Mouse (Mus musculus) heart, postnatal 4 days (tissue): ENCODE measurements around the gene Tmem135. TPM values are rescaled to one million over a fixed set of nuclear protein-coding genes. Genes with fewer than 3 reads are reported as not detected.
"Not testable (repeated sequence)": the region's sequence is repeated elsewhere in the genome, so short reads cannot be mapped to it uniquely, and the experiment has no call there.

Source experiments
- DNase-seq: peaks from one replicate; pipeline ENCODE4 v3.0.0; 2021
- total RNA-seq, 2 experiments: library from RNA; stranded (reverse); gene quantifications; 2 replicates each; pipeline ENCODE4 v1.2.3; 2021

Gene Tmem135
- total RNA-seq, 2 experiments from 2014 or later, result 35.9 to 43.6 TPM

DNA sequence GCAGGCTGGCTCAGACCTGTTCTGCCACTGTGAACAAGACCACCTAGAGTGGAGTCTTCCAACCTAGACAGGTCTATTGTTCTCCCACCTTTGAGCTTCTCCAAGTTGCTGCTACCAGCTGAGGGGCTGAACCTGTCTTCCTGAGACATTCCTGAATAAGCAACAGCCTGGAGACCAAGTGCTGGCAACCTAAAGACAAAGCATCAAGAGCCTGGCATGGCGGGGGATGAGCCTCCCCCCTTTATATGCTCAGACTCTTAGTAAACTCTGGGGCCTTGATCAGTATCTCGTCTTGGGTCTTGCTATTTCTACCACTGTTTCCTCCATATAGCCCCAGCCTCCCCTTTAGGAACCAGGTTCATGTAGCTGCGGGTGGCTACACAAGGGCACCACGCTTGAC lies 81.3 kb downstream of the Tmem135 start:
- DNase-seq, result not testable (repeated sequence)

DNA sequence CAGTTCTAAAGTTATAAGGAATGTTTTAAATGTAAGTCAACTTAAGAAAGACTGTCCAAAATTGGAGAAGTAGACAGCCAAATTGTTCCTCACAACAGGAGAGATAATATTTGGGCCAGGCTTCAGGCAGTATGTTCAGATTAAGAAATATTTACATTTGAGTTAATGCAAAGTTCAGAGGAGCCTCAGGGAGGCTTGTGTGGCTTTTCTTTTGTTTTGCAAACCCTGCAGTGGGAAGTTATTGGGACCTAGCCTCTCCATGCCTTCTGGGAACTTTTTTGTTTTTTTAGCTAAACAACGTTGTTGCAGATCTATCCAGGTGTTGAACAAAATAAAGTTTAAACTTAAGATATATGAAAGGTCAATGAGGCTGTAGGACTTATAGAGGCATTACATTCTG lies 84.7 kb downstream of the Tmem135 start:
- DNase-seq, result no peak

DNA sequence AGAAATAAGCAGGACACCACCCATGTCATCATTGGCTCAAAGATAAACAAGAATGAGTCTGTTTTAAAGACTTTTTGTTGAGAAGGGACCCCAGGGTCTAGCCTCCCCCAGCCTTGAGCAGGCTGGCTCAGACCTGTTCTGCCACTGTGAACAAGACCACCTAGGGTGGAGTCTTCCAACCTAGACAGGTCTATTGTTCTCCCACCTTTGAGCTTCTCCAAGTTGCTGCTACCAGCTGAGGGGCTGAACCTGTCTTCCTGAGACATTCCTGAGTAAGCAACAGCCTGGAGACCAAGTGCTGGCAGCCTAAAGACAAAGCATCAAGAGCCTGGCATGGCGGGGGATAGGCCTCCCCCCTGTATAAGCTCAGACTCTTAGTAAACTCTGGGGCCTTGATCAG lies 86.9 kb downstream of the Tmem135 start:
- not testable (repeated sequence) for DNase-seq

DNA sequence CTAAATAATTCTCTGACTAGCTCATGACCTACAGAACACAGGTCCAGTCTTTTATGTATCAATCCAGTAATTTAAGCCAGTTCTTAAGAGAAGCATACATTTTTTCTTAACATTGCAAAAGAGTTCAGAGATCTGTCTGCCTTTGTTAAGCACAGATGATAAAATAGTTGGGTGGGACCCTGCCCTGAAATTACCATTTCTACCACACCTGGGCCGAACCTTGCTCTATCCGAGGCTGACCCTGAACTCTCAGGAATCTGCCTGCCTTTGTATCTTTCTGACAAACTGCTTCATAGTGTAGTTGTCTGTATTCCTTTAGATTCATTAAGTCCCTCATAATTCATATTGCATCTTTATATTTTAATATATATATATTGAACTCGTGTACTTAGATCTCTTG lies 87.9 kb downstream of the Tmem135 start:
- DNase-seq, result no peak

DNA sequence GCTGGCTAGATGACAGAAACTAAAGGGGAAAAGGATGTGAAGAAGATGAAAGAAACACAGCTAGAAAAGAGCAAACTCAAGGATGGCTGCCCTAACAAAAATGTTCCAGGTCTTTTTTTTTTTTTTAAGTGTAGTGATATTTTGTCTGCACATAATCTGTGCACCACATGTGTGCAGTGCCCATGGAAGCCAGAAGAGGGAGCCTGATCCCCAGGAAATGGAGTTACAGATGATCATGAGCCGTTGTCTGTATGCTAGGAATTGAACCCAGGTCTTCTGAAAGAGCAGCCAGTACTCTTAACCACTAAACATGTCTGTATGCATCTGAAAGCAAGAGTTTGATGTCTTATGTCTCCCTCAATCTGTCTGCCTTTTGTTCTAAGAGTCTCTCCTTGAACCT lies 92.5 kb downstream of the Tmem135 start:
- no peak for DNase-seq

DNA sequence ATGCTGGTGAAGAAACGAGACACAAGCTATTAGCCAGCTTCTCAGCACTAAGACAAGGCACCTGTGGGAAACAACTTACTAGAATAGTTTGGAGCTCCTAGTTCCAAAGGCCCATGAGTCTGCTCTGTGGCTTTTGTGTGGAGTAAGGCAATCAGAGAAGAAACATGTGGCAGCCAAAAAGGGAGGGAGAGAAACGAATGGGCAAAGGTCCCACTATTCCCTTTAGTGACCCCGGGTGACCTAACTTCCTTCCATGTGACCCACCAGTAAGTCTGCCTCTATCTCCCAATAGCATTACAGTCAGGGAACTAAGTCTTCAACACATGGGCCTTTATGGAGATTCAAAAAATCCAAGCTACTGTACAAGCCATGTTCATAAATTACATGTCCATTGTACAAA lies 95.1 kb downstream of the Tmem135 start:
- no peak for DNase-seq

DNA sequence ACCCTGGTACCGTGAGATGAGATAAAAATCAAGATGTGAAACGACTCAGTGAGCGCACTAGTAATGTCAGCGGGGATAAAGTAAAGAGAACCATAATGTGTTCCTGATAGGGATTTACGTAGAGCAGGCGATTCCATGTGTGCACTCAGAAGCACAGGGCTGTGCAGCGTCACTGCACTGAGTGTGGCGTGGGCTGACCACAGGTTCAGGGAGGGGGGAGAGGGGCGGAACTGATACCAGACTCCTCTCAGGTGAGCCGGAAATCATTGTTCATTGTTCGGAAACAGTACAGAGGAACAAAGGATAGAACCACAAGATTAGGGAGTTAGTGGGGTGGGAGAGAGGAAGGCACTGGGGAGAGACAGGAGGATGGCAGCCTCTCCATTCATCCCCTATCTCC lies 95.8 kb downstream of the Tmem135 start:
- DNase-seq, result no peak

DNA sequence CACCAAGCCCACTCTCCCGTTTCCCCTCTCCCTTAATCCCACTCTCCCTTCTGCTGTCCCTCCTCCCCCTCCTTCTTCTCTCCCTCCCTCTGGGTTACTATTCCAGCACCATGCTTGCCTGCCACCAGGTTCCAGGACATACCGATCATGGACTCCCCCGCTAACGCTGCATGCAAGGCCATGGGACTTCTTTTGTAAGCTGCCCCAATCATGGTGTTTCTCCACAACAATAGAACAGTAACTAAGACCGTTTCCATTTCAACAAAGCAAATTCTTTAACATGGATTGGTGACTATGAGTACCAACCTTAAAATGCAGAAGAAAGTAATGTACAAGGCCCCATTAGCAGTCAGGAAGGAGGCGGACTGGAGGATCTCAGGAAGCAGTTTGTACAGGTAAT lies 97.2 kb downstream of the Tmem135 start:
- DNase-seq, result no peak

DNA sequence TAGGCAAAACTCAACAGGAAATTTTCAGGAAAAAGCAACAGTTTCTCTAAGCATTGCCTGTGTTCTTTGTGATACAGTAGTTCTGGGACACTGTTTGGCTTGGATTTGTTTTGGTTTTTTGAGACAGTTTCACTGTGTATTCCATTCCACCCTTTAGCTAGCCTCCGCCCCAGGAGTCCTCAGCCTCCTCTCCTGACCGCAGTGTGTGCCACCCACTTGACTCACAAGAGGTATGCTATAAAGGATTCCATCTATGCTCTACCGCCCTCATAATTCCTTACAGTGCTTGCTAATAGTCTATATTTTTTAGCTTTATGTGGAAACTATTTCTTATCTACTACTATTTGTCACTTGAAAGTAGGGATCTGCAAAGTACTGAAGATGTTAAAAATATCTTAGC lies 99.1 kb downstream of the Tmem135 start:
- no peak for DNase-seq

DNA sequence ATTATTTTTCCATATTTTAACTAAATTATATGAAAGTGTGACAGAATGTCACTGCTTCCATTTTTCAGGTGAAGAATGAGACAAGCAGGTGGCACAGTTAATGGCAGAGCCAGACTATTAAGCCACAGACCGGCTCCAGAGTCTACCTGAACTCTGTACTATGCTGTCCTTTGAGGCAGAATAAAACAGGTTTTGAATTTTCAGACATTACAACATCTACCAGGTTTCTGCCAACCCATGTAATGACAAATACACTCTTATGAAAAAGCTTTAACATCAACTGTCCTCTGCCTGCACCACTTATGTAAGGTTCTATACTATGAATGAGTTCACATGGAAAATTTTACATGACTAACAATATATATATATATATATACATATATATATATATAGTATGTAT lies 100.3 kb downstream of the Tmem135 start:
- DNase-seq, result no peak

DNA sequence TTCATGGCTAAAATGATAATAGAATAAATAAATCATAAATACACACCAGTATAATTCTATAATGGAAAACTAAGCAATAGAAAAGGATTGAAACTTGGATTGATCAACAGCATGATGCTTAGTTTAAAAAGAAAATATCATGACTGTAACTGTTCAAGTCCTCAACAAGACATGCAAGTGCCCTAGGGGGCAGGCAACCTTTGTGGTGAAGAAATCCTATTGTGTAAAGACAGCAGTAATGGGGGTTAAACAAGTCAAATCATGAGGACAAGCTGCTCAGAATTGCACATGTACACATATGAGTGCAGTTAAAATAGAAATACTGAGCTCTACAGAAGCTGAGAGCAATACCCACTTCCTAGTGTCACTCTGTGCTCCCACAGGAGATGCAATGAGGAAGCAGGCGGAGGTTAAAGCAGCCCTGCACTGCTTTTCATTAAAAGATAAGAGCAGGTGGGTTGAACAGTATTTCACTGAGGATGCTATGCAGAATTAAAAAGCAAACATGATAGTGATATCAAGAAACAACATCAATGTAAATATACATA lies 105.0 kb downstream of the Tmem135 start:
- no peak for DNase-seq

DNA sequence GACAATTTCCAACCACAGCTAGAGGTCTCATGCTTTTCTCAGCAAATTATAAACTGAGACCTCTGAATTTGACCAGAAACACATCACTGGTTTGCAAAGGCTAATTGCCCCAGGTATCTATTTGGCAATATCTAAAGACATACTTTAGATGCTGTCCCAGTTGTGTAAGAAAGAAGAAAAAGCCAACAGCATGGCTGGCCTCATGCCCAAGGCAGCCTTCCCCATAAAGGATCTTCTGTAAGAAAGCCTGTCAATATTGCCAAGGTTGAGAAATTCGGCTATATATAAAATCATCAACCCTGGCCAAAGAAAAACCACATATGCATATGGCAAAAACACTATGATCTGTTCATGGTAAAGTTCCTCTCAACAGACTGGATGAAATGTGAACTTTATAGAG lies 107.1 kb downstream of the Tmem135 start:
- DNase-seq, result no peak

DNA sequence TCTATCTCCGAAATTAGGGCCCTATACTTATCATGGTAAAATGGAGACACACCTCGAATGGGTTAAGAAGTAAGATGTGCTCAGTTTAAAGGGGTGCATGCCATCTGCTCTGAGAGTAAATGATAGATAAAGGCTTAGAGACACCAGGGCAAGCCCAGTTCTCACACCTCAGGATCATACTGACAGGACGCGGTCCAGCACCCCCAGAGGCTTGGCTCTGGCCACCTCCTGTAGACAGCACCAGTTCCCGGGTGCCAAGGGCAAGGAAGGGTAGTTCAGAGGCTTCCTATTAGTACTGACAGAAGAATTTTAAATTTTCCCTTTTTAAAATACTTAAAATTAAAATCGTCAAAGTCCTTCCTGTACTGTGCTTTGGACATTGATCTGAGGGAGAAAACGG lies 121.4 kb downstream of the Tmem135 start:
- no peak for DNase-seq

DNA sequence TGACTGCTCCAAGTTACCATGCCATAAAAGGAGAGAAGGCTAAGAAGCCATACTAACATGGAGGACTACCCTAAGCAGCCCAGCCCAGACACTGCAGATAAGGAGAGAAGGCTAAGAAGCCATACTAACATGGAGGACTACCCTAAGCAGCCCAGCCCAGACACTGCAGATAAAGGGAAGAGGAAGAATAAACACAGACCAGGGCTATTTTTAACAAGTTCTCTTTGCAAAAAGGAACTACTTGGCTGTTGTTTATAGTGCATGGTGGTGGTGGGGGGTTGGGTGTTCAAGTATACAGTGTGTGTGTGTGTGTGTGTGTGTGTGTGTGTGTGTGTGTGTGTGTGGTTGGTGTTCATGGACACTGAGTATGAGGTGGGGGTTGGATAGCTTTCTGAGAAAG lies 133.6 kb downstream of the Tmem135 start:
- DNase-seq, result not testable (repeated sequence)

DNA sequence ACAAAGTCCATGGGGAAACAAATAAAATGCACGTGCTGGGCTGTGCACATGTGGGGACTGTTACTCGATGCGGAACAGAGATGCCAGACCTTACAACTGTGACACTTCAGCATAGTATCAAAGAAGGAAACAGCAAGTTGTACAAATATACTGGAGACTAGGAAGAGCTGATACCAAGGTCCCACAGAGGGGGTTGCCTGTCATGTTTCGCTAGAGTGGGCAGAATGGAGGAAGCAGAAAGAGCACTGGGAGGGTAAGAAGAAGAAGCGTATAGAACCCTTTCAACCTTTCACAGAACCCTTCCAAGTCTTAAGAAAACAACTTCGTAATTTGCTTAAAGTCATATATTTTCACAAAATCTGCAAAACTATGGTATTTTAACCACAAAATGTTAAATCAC lies 134.2 kb downstream of the Tmem135 start:
- DNase-seq, result no peak

DNA sequence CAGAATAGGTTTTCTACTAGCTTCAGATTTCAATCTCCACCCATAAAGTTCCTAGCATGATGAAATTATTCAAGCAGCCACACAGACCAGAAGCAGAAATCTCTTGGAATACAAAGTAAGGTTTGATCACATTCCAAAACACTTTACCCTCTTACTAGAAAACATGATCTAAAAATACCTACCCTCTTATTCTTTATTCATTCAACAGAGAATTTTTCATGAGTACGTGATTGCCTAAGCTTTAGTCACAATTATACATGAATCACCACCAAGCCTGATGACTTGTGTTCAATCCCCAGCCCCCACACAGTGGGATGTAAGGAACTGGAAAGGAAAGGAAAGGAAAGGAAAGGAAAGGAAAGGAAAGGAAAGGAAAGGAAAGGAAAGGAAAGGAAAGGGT lies 136.5 kb downstream of the Tmem135 start:
- DNase-seq, result no peak

DNA sequence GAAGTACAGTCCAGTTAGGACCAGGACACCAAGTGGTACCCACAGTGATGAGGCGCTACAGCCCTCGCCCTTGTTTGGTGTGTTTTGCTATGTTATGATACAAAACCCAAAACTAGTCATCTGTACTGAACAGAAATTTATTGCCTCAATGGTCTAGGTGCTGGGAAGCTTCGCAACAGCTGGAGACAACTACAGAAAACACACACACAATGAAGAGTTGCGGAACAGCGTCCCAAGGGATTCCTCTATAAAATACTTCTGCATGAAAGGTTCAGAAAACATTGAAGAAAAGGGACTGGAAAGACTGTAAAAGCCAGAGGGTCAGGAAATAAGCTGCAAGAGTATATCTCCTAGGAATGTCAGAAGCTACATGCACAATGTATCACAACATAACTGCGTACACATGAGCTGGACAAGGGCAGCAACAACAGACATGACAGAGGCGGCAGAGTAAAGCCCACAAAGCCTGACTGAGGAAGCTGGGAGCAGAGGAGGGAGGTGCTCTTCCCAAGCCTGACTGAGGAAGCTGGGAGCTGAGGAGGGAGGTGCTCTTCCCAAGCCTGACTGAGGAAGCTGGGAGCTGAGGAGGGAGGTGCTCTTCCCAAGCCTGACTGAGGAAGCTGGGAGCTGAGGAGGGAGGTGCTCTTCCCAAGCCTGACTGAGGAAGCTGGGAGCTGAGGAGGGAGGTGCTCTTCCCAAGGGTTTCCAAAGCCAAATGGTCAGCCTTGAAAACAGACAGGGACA lies 137.8 kb downstream of the Tmem135 start:
- DNase-seq, result no peak

DNA sequence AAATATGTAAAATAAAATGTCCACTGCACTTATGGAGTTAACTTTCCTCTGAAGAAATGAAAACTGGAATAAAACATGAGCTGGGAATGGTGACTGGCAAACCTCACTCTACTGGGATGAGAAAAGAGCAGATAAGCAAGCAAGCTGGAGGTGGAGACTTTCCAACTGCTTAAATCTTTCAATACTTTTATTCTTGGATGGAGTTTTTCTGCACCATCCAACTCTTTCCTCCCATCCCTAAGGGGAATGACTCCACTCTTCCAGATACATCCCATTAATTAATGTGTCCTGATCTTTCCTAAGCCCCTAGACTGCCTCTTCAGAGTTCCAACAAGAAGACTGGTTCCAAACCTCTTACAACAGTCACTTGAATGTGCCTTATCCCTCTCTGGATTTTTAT lies 143.1 kb downstream of the Tmem135 start:
- DNase-seq, result no peak

DNA sequence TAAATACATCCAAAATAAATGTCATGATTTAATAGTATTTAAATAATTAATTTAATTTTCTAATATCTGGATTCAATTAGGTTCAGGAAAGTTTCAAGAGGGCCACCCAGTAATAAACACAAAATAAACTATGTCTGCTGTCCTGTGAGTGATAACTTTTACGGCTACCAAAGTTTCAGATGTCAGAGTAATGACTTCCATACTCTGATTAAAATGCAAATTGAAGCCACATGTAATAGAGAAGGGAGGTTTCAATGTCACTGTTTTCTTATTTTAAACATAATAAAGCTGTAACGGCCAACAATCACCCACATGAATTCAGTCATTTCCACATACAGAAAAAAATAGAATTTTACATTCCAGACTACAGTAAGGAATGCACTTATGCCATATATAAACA lies 145.2 kb downstream of the Tmem135 start:
- no peak for DNase-seq

DNA sequence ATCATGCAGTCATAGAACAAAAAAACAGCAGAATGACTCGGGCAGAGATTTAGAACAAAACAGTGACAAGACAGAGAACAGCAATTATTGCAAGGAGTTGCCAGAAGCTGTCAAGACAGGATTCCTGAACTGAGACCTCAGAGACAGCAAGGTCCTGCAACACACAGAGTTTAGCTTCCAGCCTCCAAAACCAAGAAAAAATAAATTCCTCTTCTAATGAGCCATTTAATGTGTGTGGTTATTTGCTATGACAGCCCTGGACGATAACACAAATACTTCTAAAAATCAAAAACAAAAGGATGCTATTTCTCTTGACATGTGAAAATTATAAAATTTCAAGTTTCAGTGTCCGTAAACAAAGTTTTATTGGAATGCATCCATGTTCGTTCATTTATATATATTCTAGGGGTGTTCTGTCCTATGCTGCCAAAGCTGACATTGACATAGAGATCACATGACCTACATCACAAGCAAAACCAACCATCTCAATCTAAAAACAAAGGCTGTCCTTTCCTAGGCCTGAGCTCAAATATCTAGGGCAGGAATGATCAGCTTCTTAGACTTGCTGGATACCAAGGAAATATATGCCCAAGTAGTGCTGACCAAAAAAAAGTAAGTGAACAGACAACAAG lies 146.0 kb downstream of the Tmem135 start:
- DNase-seq, result no peak

DNA sequence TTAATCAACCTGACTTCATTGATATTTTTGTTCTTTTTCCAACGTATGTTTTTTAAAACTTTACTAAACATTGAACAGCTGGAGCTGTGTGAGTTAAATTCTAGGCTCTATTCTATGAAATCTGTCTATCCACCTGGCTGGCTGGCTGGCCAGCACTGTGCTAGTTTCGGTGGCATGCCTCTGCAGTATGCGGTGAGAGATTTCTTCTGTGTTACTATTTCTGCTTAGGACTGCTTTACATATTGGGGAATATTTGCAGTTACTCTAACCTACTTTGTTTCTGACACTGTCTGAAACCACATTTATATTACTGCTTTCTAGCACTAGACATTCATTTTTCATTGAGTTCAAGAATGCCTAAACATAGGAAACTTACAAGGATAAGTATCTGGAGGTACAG lies 150.2 kb downstream of the Tmem135 start:
- no peak for DNase-seq

DNA sequence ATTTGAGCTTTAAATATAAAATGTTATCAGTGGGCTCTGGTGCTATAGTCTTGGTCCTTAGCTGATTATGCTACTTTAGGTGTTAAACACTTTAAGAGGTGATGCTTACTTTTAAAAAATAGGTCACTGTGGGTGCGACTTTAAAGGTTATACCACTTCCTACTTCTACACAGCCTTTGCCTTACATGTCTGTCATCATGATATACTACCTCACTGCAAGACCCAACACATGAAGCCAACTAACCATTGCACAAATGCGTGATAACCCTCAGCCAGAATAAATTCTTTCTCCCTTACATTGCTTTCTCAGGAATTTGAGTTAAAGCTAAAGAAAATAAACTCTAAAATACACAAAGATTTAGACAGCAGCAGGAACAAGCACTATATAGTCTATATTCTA lies 150.7 kb downstream of the Tmem135 start:
- no peak for DNase-seq

DNA sequence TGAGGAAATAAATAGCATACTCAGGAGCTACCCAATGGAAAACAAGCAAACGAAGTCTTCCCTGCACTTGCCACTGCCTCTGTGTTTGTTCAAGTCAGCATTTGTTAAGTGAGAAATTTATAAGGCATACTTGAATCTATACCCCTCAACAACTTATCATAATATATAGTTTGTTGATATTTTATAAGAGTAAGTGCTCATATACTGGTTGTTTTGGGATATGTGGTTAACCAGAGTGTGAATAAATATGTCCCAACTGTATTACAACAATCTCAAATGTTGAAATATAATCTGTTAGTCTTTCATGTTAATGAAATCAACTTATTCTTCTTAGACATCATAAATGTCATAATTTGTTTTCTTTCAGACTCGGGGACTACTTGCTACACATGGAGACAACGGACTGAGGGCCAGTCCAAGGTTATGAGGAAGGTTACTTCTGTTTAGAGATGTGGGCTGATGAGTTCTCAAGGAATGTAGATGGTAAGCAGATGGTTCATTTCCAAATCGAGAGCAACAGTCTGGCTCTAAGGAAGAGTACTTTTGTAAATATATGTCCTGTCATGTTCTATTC lies 152.1 kb downstream of the Tmem135 start:
- no peak for DNase-seq
